Mouse (Mus musculus) thymus, postnatal 36 days (tissue): ENCODE results near the gene Srp14.

Experiments used
- DNase-seq, 2 experiments: peaks; one replicate each; pipeline ENCODE4 v3.0.0; 2022; ENCODE audit warnings: mixed read lengths in 2 of 2

Gene Srp14

GRCm38 (mm10) chr2:118490241-118491091, 11.0 kb upstream of the Srp14 start:
- peak; percentile 67 to 74 for DNase-seq

DNA sequence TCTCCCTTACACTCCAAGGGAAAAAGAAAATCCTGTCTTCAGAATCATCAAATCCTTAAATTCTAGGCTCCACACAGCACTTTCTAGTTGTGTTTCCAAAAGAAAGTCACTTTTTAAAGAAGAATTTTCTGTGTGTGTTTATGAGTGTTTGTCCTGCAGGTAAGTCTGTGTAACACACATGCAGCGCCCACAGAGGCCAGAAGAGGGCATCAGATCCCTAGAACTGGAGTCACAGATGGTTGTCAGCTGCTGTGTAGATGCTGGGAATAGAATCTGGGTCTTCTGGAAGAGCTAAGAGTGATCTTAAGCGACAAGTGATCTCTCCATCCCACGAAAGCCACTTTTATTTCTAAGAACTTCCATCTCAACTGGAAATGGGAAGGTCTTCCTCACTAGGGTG, 8.3 kb upstream of the Srp14 start:
- DNase-seq = peak; percentile 79 to 83

DNA sequence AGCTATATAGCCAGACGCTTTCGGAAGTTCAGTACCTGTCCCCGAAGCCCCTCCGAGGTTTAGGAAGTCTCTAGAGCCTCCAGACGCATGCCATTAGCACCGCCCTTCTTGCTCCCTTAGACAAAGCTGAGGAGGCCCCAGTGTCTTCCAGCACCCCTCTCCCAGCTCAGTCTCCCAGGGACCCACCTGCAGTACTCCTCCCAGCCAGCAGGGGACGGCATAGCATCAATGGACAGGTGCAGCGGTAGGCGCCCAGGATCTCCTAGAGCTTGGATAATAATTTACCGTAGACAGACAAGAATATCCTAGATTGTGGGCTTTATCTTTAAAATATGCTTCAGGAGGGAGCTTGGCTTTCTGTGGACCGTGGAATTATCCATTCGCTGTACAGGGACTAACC, 7.4 kb upstream of the Srp14 start:
- DNase-seq = peak; percentile 88 to 92

DNA sequence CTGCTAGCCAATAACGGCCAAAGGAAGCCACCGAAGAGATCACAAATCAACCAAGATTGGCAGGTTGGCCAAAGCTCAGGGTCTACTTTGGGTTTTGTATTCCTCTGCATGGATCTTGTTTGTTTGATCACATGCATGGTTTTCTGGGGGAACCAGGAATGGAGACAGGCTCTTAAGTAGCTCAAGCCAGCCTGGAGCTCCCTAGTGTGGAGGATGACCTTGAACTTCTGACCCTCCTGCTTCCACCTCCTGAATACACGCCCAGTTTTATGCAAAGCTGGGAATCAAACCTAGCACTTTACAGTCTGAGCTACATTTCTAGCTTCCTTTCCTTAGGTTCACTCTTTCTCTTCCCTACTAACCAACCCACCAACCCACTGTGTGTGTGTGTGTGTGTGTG, 5.9 kb upstream of the Srp14 start:
- DNase-seq = no peak

- DNase-seq = no peak
Measured at GRCm38 (mm10) chr2:118484386-118484898, 4.9 kb upstream of the Srp14 start.

GRCm38 (mm10) chr2:118483032-118483431, 3.5 kb upstream of the Srp14 start:
- DNase-seq = peak; percentile 44 to 67

- no peak for DNase-seq
Measured at GRCm38 (mm10) chr2:118480886-118481285, 1.4 kb upstream of the Srp14 start.

DNA sequence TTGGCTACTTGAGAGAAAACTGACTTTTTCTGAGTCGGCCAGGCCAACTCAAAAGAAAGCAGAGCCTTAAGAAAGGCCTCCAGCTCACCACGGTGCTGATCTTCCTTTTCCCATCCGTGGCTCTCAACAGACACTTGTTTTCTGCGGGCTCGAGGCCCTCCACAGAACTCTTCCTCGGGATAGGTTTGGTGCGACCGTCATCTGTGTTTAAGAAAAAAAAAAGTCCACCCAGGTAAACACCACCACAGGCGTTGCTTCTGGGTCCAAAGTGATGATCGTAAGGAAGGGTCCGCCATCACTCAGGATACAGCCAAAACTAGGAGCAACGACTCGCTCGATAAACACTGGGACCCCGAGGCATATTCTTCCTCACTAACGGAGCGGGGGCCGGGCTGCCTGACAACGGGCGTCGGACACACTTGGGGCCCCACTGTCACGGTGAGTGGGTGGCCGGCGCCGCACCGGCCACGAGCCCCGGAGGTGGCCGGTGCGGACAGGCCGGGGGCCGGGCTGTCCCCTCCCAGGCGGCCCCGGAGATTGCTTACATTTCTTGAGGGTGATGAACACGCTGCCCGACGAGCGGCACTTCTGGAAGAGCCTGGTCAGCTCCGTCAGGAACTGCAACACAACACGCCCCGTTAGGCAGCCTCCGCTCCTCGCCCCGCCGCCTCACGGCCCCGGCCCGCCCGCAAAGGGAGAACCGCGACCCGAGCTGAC, 520 bp downstream of the Srp14 start:
- no peak for DNase-seq

GRCm38 (mm10) chr2:118468354-118468753, 11.2 kb downstream of the Srp14 start:
- DNase-seq = no peak

DNA sequence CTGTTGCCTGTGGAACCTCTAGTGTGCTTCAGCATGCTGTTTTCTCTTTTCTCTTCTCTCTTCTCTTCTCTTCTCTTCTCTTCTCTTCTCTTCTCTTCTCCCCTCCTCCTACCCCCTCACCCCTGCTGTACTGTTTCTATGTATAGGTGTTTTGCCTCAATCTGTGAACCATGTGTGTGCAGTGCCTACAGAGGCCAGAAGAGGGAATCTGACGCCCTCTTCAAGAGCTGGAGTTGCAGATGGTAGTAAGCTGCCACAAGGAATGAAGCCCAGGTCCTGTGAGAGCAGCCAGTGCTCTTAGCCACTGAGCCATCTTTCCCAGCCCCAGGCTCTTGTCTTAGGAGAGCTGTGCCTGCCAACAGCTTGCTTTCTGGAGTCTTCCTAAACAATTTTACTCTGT, 12.9 kb downstream of the Srp14 start:
- peak in 1 of 2 experiments; percentile 15 for DNase-seq

GRCm38 (mm10) chr2:118465894-118466293, 13.6 kb downstream of the Srp14 start:
- DNase-seq = no peak

GRCm38 (mm10) chr2:118464450-118464849, 15.1 kb downstream of the Srp14 start:
- DNase-seq = no peak

DNA sequence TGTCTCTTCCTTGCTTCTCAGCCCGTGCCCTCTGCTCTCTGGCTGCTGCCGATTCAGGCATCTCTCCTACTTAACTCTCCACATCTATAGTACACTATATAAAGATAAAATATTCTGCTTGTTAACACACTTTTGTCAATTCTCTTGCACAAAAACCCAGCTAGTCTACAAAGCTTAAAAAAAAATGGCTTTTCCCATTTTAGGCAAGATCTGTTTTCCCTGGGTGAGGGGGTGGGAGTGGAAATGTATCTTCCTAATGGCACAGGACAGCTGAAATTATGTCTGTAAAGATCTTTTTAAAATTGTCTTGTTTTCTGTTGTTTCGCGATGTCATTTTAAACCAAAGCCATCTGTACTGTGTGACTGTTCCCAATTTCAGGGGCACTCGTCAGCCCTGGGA, 16.0 kb downstream of the Srp14 start:
- DNase-seq = no peak

DNA sequence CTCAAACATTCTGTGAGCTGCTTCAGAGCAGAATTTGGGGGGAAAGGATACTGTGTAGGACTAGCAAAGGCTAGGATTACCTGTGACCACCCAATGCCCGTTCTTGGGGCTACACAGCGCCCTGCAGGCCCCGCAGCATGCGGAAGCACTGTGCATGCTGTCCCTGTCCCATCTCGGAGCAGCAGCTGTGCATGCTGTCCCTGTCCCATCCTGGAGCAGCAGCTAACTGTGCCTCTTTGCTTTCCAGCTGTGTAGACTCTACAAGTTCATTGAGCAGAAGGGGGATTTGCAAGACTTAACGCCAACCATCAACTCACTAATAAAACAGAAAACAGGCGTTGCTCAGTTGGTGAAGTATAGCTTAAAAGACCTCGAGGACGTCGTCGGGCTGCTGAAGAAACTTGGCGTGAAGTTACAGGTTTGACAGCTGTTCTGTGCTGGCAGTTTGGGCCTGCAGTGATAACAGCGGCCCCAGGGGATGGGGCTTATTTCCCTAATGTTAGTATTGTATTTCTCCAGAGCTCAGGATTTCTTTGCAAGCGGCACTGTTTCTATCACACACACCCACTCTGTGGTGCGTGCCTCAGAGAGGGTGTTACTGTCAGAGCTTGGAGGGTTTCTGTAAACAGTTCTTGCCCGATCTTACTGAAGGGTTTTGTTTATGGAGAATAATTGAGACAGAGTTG, 17.9 kb downstream of the Srp14 start:
- DNase-seq = no peak

- DNase-seq = no peak
Measured at GRCm38 (mm10) chr2:118457463-118458261, 21.8 kb downstream of the Srp14 start.

GRCm38 (mm10) chr2:118457029-118457428, 22.5 kb downstream of the Srp14 start:
- no peak for DNase-seq

- DNase-seq = no peak
Measured at GRCm38 (mm10) chr2:118451056-118451455, 28.5 kb downstream of the Srp14 start.

DNA sequence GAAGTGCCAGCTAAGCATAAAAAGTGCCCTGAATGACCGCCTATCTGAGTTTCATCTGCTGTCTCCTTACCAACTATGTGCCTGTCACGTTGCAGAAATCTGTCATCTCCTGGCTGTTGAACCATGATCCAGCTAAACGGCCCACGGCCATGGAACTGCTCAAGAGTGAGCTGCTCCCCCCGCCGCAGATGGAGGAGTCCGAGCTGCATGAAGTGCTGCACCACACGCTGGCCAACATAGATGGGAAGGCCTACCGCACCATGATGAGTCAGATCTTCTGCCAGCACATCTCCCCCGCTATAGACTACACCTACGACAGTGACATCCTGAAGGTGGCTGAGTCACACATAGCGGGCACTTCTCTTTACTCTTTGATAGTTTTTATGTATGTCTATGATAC, 31.3 kb downstream of the Srp14 start:
- no peak for DNase-seq

DNA sequence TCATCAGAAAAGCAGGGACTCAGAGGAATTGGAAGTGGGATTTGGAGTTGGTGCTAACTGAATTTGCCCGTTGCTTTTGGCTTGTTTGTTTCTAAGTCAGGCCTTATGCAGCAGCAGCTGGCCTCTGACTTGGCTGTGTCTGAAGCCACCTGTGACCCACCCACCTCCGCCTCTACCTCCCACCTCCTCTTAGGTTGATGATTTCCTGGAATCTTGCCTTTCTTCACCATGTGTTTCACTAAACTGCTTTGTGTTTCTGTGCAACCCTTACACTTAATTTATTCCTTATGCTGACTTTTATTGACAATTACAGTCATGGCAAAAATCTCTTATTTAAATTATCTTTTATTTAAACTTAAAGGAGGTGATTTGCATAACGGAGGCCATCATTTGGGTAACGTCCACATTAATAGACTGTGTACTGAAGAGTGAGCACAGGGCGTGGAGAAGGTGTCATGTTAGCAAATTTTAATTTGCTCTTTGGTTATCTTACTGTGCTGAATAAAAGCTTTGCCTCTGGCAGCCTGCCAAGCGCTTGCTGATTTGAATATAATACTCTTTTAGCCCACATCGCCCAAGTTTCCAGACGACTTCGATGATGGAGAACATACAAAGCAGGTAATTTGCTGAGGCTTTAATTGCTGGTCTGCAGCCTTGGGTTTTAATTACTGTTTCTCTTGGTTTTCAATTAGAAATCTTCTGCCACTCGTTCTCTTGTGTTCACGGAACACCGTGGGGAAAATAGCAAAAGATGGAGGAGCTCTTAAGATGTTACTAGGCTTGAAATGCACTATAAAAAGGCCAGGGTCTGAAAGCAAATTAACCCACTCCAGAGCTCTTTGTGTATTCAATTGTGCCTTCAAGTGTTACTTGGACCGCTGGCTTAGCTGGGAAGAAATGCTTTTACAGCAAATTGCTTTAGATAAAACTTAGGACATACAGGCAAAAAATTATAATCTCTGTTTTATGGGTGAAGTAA, 33.5 kb downstream of the Srp14 start:
- DNase-seq = no peak

GRCm38 (mm10) chr2:118442723-118443122, 36.8 kb downstream of the Srp14 start:
- no peak for DNase-seq

GRCm38 (mm10) chr2:118442172-118442571, 37.3 kb downstream of the Srp14 start:
- no peak for DNase-seq
